Mouse (Mus musculus): ENCODE measurements around the gene Fstl1.

DNA sequence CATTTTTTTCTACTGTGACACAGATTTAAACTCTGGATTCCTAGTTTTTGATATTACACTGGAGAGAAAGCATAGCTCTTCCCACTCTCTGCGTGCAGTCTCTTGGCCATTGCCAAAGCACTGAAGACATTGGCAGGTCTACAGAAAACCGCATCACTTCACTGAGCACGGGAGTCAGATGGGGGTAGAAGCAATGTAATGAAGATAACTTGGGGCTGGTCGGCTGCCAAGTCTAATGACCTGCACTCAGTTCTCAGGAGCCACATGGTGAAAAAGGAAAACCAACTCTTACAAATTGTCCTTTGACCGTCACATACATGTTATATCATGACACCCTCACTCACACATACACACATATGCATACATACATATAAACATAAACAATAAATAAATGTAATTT is 47.3 kb downstream of the Fstl1 start:
- TF ChIP-seq CTCF (IDR thresholded peaks at IDR 0.05; ENCODE audit: low read depth) (no peak), EP300 (IDR thresholded peaks at IDR 0.05; ENCODE audit: low read depth) (no peak)
